Mouse (Mus musculus): ENCODE results near the gene Gm10663. TPM values are rescaled to one million over a fixed set of nuclear protein-coding genes. Genes with fewer than 3 reads are reported as not detected.

The Gm10663 gene
- polyA plus RNA-seq (2015; fragmentation: Nextera tagmentation; extraction: Ambion mirVana): not detected in 2 replicates

DNA sequence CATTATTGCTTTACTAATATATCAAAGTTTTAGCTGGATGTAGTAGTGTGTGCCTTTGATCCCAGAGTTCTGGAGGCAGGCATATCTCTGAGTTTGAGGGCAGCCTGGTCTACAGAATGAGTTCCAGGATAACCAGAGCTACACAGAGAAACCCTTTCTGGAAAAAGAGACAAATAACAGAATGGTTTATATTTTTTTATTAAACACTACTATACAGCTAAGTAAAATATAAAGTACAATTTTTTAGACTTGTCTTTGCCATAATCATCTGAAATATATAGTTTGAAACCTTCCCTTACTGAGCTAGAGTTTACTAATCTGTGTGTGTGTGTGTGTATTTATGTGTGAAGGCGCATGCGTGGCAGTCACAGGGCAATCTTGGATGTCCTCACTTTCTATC lies at the start of gene Gm10663:
Gm10663 (plus strand) TSS at position 301 of the 400 bp plus-strand sequence.

DNA sequence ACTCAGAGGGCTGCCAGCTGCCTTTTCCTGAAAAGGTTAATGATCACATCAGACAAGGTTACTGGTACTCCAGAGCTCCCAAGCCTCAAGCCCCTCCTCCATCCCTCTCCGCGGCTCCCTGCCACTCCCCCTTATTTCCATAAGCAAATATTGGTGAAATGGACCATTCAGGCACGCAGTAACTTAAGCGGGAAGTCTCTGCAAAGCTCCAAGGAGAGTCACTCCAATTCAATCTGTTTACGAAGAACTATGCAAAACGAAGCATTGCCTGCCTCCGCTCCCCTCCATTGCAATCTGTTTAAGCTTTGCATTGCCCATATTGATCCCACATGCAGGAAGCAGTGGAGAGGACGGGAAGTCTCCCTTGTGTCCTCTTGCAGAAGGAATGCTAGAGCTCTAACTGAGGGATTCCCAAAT lies 37.7 kb upstream of the Gm10663 start, which contains the start of gene Apela:
Apela (minus strand) TSS at position 220 of the 417 bp plus-strand sequence.

Small RNA genes lying within 50 kb of the gene (microRNA-seq; reads per million reads assigned to microRNA genes)
- gene Gm24333: not detected

Other genes starting within 250 kb of the Gm10663 start
- gene Klhl2, start 225.0 kb upstream of the Gm10663 start, polyA plus RNA-seq (2015; fragmentation: Nextera tagmentation; extraction: Ambion mirVana): 32.8 and 33.3 TPM in 2 replicates
- gene Tmem192, start 127.8 kb upstream of the Gm10663 start, polyA plus RNA-seq (2015; fragmentation: Nextera tagmentation; extraction: Ambion mirVana): 47.2 and 52.4 TPM in 2 replicates
- 0.25 TPM in 1 of 2 replicates, not detected in the other for gene Trim75, start 87.2 kb upstream of the Gm10663 start, polyA plus RNA-seq (2015; fragmentation: Nextera tagmentation; extraction: Ambion mirVana)
- gene Trim61, start 56.5 kb upstream of the Gm10663 start, polyA plus RNA-seq (2015; fragmentation: Nextera tagmentation; extraction: Ambion mirVana): 0.15 TPM in 1 of 2 replicates, not detected in the other
- gene Trim60, start 56.4 kb upstream of the Gm10663 start, polyA plus RNA-seq (2015; fragmentation: Nextera tagmentation; extraction: Ambion mirVana): 0.08 TPM in 1 of 2 replicates, not detected in the other
- gene Apela, start 37.7 kb upstream of the Gm10663 start, polyA plus RNA-seq (2015; fragmentation: Nextera tagmentation; extraction: Ambion mirVana): 2.0 and 2.8 TPM in 2 replicates
- gene BC030870, start 54.5 kb downstream of the Gm10663 start, polyA plus RNA-seq (2015; fragmentation: Nextera tagmentation; extraction: Ambion mirVana): not detected in 2 replicates